Mouse (Mus musculus): Measurements from ENCODE around the gene Nop14.
"Not testable (repeated sequence)": the region's sequence is repeated elsewhere in the genome, so short reads cannot be mapped to it uniquely, and the experiment has no call there.

Nop14 gene

GRCm38 (mm10) chr5:34609966-34610365 is 50.0 kb downstream of the Nop14 start:
- DNase-seq, result no peak

- DNase-seq, result no peak
Measured at GRCm38 (mm10) chr5:34608226-34608625, 51.7 kb downstream of the Nop14 start.

DNA sequence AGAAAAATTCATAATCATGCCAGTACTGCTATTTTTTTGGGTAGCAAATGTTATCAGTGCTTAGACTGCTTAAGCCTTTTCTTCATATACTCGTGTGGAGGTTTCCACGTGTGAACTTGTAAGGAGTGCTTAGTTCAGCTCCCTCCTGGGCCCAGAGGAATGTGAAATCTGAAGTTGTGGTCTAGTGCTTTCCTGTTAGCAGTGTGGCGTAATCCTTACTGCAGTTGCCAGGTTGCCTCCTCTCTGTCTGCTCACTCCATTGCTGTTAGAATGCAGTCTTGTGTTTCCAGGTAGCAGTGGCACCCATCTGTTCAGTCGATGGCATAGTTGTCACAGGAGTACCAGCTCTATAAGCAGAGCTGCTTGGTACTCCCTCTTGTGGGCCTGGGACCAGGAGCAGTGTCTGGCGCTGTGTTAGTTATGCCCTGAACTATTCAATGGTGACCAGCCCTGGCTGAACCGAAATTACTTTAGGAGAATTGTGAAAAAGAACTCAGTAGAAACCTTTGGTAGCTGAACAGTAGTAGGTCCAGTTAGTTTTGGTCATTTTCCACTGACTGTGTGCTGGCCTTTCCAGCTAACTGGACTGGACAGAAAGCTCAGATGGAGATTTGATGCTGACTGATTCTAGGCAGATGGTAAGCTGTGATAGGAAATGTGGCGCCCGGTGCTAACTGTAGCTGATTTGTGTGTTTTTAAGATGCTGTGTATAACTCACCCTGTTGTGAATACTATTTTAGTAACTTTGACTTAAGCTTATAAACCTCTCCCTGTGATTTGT is 52.7 kb downstream of the Nop14 start:
- DNase-seq, result no peak

DNA sequence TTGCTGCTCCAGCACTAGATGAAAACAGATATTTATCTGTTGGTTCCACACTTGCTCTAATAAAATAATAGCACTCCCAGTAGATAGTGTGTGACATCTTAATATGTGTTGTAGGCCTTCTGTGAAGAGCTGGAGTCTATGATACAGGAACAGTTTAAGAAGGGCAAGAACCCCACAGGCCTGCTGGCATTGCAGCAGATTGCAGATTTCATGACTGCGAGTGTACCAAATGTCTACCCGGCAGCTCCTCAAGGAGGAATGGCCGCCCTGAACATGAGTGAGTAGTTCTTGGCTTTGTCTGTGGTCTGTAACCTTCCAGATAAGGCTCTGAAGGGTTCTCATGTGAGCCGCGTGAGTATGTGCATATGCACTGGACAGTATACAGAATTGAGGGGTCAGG is 55.4 kb downstream of the Nop14 start:
- no peak for DNase-seq

GRCm38 (mm10) chr5:34593202-34593727 is 66.7 kb downstream of the Nop14 start:
- no peak for DNase-seq

DNA sequence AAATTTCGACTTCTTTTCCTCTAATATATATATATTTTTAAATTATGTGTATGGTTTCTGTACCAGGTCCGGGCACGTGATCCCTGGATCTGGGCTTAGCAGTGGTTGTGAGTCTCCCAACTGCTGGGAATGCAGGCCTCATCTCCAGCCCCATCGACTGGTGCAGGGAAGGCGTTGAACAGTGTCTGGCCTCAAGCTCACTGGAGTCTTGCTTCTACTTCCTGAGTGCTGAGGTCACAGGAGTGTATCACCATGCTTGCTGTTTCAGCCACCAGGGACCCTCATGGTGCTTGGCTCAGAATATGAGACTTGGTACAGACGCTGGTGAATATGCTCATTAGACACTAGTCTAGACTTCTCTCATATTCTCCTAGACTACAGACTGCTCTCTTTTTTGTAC is 67.3 kb downstream of the Nop14 start:
- no peak for DNase-seq

- DNase-seq, result not testable (repeated sequence)
Measured at GRCm38 (mm10) chr5:34592224-34592623, 67.7 kb downstream of the Nop14 start.

- DNase-seq, result no peak
Measured at GRCm38 (mm10) chr5:34591388-34592004, 68.5 kb downstream of the Nop14 start.

DNA sequence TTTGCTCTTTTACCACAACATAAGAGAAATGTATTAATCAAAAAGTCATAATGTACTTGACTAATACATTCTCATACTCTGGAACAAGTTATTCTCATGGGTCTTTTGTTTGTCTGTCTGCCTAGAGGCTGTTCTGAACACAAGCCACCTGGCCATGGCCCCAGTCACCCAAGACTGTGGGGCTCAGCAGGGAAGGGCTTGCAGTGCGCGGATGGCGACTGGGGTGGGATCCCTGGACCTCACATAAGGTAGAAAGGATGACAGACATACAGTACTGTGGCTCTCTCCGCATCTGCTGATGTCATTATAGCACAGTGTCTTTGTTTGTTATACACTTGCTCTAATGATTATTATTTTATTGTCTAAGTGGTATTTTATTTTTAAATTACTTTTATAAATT is 69.2 kb downstream of the Nop14 start:
- no peak for DNase-seq

GRCm38 (mm10) chr5:34590059-34590458 is 69.9 kb downstream of the Nop14 start:
- no peak for DNase-seq

Data from lung, postnatal 14 days (tissue).